Mouse (Mus musculus): ENCODE data around the gene Zic2. TPM values are rescaled to one million over a fixed set of nuclear protein-coding genes. Genes with fewer than 3 reads are reported as not detected.

Zic2 gene
- total and polyA plus RNA-seq, 3 experiments = 0.13 TPM; not detected in 2

GRCm38 (mm10) chr14:122461500-122461899 is 13.7 kb upstream of the Zic2 start:
- Histone ChIP-seq H3K27ac (ENCODE audit: insufficient read depth, low read depth) (no peak overlapping the region), H3K9ac (ENCODE audit: insufficient read depth, low read depth) (no peak overlapping the region), H3K9me3 (replicated peaks; ENCODE audit: low read length) (peaks cover 6% of the 10 kb centered on the region), H3K4me3 (replicated peaks in 1 of 3; ENCODE audit: low read depth in 2 of 3, low read length in 2 of 3, poor library complexity in 1 of 3) (peak overlapping the region in 1 of 3 experiments; percentile 37), H3K79me2 (replicated peaks; ENCODE audit: control insufficient read depth, extremely low read depth, insufficient read depth, poor library complexity, severe bottlenecking) (no peaks in the 10 kb centered on the region; the same call in 1 of the 2 replicates), H3K4me1 (ENCODE audit: control insufficient read depth in 1 of 2, insufficient read depth in 2 of 2) (peaks cover 0 to 14% of the 10 kb centered on the region in 2 experiments; a peak in 1 of 4 replicates), H3K4me2 (ENCODE audit: insufficient read depth, low read depth, poor library complexity, severe bottlenecking) (no peak overlapping the region), H3K27me3 (replicated peaks) (no peaks in the 10 kb centered on the region), H3K36me3 (replicated peaks in 1 of 2; ENCODE audit: control insufficient read depth in 1 of 2, insufficient read depth in 1 of 2, low read length in 1 of 2) (peaks cover 0 to 5% of the 10 kb centered on the region in 2 experiments)
- dilution Hi-C loops (cut with MboI; ENCODE audit: extremely low pct_ligation_motif_present, extremely low pct_unique_long_range_greater_than_20kb, low sequenced_read_pairs) = no loop called here
- in situ Hi-C loops (cut with MboI; ENCODE audit: low pct_ligation_motif_present, low pct_unique_long_range_greater_than_20kb, low sequenced_read_pairs) = no loop called here
- TF ChIP-seq HCFC1 (IDR thresholded peaks at IDR 0.05; ENCODE audit: low read depth, low read length) = no peak
- peak; percentile 55 for TF ChIP-seq ZNF384 (IDR thresholded peaks at IDR 0.05; ENCODE audit: low read depth, low read length)
- TF ChIP-seq CHD2 (IDR thresholded peaks at IDR 0.05; ENCODE audit: low read length) = no peak
- no peak for TF ChIP-seq TCF12 (IDR thresholded peaks at IDR 0.05; ENCODE audit: low read depth, low read length)
- no peak for DNase-seq (ENCODE audit: extremely low read depth)

- Histone ChIP-seq H3K9me3 (replicated peaks; ENCODE audit: low read length) (peaks cover 6% of the 10 kb centered on the region), H3K27ac (ENCODE audit: insufficient read depth, low read depth) (no peak overlapping the region), H3K27me3 (replicated peaks) (no peaks in the 10 kb centered on the region), H3K4me2 (ENCODE audit: insufficient read depth, low read depth, poor library complexity, severe bottlenecking) (peak overlapping the region; percentile 51), H3K36me3 (replicated peaks in 1 of 2; ENCODE audit: control insufficient read depth in 1 of 2, insufficient read depth in 1 of 2, low read length in 1 of 2) (peaks cover 0 to 5% of the 10 kb centered on the region in 2 experiments), H3K9ac (ENCODE audit: insufficient read depth, low read depth) (no peak overlapping the region), H3K4me1 (ENCODE audit: control insufficient read depth in 1 of 2, insufficient read depth in 2 of 2) (peaks cover 0 to 14% of the 10 kb centered on the region in 2 experiments; a peak in 1 of 4 replicates), H3K79me2 (replicated peaks; ENCODE audit: control insufficient read depth, extremely low read depth, insufficient read depth, poor library complexity, severe bottlenecking) (no peaks in the 10 kb centered on the region; the same call in 1 of the 2 replicates), H3K4me3 (replicated peaks in 1 of 3; ENCODE audit: low read depth in 2 of 3, low read length in 2 of 3, poor library complexity in 1 of 3) (peak overlapping the region in 1 of 3 experiments; percentile 37)
- TF ChIP-seq MXI1 (IDR thresholded peaks at IDR 0.05; ENCODE audit: low read depth, low read length) = no peak
- TF ChIP-seq ZNF384 (IDR thresholded peaks at IDR 0.05; ENCODE audit: low read depth, low read length) = no peak
- no peak for TF ChIP-seq POLR2A (IDR thresholded peaks at IDR 0.05; ENCODE audit: low read depth, low read length)
- no peak for TF ChIP-seq PAX5 (IDR thresholded peaks at IDR 0.05; ENCODE audit: low read length)
- TF ChIP-seq TBP (conservative IDR thresholded peaks at IDR 0.05; ENCODE audit: low read depth, low read length) = no peak
- no peak for TF ChIP-seq CHD1 (IDR thresholded peaks at IDR 0.05; ENCODE audit: low read depth, low read length)
- TF ChIP-seq CTCF (conservative IDR thresholded peaks at IDR 0.05 in 1 of 2, IDR thresholded peaks at IDR 0.05 in 1 of 2; ENCODE audit: low read depth in 2 of 2, low read length in 2 of 2) = no peak
- TF ChIP-seq POLR2AphosphoS2 (IDR thresholded peaks at IDR 0.05; ENCODE audit: low read depth, low read length) = no peak
- TF ChIP-seq GABPA (IDR thresholded peaks at IDR 0.05; ENCODE audit: insufficient replicate concordance, low read depth, low read length) = no peak
- no peak for TF ChIP-seq RCOR1 (conservative IDR thresholded peaks at IDR 0.05; ENCODE audit: low read depth, low read length)
- no peak for TF ChIP-seq ZKSCAN1 (IDR thresholded peaks at IDR 0.05; ENCODE audit: borderline replicate concordance, low read depth, low read length)
- no peak for TF ChIP-seq JUN (IDR thresholded peaks at IDR 0.05; ENCODE audit: insufficient read depth, low read depth, low read length)
- TF ChIP-seq MAX (IDR thresholded peaks at IDR 0.05; ENCODE audit: low read length) = no peak
- no peak for TF ChIP-seq ETS1 (conservative IDR thresholded peaks at IDR 0.05; ENCODE audit: low read depth, low read length)
- TF ChIP-seq ELF1 (IDR thresholded peaks at IDR 0.05; ENCODE audit: low read depth, low read length) = no peak
- no peak for TF ChIP-seq ZMIZ1 (IDR thresholded peaks at IDR 0.05; ENCODE audit: low read depth, low read length)
- no peak for TF ChIP-seq SMC3 (IDR thresholded peaks at IDR 0.05; ENCODE audit: low read depth, low read length)
- no peak for TF ChIP-seq NELFE (IDR thresholded peaks at IDR 0.05; ENCODE audit: low read depth, low read length)
- in situ Hi-C loops (cut with MboI; ENCODE audit: low pct_ligation_motif_present, low pct_unique_long_range_greater_than_20kb, low sequenced_read_pairs) = no loop called here
- no peak for DNase-seq (ENCODE audit: extremely low read depth)
- dilution Hi-C loops (cut with MboI; ENCODE audit: extremely low pct_ligation_motif_present, extremely low pct_unique_long_range_greater_than_20kb, low sequenced_read_pairs) = no loop called here
These were observed 13.3 kb upstream of the Zic2 start for GRCm38 (mm10) chr14:122461966-122462365.
